Mouse (Mus musculus): ENCODE results near the gene Arrb1.

The Arrb1 gene

GRCm38 (mm10) chr7:99579491-99580190, 44.4 kb downstream of the Arrb1 start:
- DNase-seq (ENCODE audit: low read depth): no peak

DNA sequence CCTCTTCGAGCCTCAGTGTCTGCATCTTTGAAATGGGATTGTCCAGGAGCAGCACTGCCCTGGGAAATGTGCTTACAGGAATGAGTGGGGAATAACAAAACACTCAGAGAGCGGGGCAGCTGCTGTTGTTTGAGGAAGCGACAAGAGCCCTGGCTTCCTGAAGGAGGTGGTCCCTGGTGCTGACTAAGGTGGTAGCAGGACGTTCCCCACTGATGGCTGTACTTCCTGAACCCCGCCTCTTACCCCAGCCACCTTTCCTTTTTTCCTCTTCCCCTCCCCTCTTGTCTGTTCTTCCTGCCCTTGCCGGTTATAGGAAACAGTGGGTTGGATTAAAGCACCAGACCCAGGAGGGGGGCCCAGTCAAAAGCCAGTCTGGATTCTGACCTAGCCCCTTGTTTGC, 45.0 kb downstream of the Arrb1 start:
- no peak for DNase-seq (ENCODE audit: low read depth)

GRCm38 (mm10) chr7:99582306-99582705, 47.0 kb downstream of the Arrb1 start:
- DNase-seq (ENCODE audit: low read depth): no peak

GRCm38 (mm10) chr7:99582867-99583266, 47.6 kb downstream of the Arrb1 start:
- DNase-seq (ENCODE audit: low read depth): no peak

DNA sequence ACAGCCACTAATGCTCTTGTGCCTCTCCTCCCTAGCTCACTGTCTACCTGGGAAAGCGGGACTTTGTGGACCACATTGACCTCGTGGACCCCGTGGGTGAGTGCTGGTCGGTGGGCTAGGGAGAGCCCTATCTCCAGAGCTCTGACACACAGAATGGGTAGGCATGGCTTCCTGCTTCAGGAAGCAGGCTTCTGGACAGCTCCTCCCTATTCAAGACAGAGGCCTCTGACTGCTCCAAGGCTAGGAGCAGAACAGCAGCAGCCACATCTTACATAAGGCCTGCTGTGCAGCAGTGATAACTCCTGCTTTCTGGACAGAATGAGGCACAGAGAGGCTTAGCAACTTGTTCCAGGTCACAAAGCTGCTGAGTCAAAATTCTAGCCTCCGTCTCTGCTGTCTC, 48.4 kb downstream of the Arrb1 start:
- DNase-seq (ENCODE audit: low read depth): no peak

GRCm38 (mm10) chr7:99585976-99586375, 50.7 kb downstream of the Arrb1 start:
- DNase-seq (ENCODE audit: low read depth): no peak

GRCm38 (mm10) chr7:99590064-99590463, 54.8 kb downstream of the Arrb1 start:
- peak; percentile 12 for DNase-seq (ENCODE audit: low read depth)

GRCm38 (mm10) chr7:99590646-99591045, 55.4 kb downstream of the Arrb1 start:
- no peak for DNase-seq (ENCODE audit: low read depth)

- DNase-seq (ENCODE audit: low read depth): no peak
Measured at GRCm38 (mm10) chr7:99592669-99593068, 57.4 kb downstream of the Arrb1 start.

DNA sequence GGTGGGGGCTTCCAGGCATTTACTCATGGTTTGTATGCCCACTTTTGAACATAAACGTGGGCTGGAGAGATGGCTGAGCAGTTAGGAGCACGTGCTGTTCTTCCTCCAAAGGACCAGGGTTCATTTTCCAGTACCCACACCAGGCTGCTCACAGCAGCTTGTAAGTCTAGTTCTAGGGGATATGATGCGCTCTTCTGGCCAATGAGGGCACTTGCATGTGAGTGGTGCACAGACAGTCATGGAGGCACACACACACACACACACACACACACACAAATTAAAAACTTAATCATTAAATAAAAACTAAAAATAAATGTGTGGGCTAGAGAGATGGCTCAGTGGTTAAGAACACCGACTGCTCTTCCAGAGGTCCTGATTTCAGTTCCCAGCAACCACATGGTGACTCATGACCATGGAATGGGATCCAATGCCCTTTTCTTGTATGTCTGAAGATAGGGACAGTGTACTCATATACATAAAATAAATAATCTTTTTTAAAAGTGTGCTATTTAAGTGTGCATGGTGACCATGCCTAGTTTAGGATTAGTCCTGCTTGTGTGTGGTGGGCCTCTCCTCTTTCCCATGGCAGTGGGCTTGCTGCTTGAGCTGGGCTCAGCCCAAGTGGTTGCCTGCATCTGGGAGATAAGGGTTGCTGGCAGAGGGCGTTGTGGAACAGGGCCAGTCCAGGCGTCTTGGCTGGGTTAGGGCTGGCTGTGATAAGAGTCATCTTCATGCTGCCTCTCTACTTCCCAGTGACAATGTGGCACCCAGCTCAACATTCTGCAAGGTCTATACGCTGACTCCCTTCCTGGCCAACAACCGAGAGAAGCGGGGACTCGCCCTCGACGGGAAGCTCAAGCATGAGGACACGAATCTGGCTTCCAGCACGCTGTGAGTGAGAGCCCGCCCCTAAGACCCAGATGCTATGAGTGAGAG, 58.9 kb downstream of the Arrb1 start:
- no peak for DNase-seq (ENCODE audit: low read depth)

DNA sequence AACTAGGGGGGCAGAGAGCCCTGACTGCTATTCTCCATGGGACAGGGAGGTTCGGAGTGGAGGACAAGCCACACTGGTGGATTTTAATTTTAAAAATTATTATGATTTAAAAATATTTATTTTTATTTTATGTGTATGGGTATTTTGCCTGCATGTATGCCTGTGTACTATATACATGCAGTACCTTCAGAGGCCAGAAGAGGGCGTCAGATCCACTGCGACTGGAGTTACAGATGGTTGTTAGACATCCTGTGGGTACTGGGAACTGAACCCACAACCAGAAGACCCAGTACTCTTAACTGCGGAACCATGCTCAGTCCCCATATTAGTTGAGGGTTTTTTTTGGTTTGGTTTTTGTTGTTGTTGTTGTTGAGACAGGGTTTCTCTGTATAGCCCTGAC, 63.5 kb downstream of the Arrb1 start:
- DNase-seq (ENCODE audit: low read depth): no peak

DNA sequence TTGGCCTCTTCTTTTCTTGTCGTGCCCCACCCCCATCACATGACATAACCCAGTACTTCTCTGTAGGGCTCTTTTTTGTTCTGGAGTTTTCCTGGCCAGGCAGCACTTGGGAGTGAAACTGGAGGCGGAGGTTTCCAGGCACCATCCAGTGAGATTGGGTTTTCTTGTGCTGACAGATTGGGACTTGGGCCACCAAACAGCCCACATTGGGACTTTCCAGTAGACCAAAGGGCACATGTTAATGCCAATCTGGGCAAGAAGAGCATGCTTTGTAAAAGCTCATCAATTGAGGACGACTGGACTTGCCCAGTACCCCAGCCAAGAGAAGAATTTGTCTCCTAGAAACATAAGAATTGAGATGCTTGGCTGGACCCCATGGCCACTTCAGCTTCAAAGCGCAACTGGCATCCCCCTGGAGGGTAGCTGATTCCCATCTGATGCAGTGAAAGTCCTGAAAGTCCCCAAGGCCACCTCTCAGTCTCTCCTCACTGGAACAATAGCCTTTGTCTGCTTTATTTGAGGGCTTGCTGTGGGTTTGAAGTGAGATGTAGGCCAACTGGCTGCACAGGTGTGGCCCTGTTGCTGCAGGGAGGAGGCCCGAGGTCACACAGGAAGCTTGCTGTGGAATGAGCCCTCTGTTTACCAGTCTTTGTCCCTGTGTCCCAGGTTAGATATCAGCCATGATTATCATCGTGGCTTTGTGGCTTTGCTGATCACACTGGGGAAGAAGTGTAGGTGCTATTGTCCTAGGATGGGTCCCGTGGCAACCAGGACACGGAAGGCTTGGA, 68.8 kb downstream of the Arrb1 start:
- no peak for DNase-seq (ENCODE audit: low read depth)

DNA sequence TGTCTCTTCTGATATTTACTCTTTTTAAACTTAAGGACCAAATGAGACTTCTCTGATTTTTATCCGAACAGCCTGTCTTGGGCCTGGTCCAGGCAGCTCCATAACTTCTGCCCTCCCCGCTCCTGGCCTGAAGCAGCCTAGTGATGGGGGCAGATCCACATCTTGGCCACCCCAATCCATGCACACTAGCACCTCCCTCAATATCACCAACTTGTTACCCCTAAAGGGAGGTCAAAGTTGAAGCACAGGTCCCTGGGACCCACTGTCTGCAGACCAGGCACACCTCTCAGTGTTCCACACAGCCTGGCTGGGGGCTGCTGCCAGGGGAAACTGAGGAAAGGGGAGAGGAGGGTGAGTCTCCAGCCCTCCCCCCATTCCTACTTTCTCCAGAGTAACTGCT, 69.8 kb downstream of the Arrb1 start:
- DNase-seq (ENCODE audit: low read depth): no peak

DNA sequence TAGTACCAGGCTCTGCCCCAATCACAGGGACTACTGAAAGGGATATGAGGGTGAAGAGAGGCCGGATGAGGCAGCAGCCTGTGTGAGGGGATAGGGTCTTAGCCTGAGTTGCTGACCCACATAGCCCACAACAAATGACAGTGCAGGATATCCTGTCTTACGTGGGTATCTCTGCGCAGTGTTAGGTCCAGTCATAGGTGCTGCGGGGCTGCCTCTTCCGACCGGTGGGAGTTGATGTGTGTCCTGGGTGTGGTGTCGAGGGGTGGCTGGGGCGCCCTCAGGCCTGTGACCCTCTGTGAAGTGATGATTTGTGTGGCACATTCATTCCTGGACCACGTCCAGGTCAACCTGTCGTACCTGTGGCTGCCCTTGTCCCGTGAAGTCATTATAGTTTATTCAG, 71.0 kb downstream of the Arrb1 start:
- DNase-seq (ENCODE audit: low read depth): no peak

DNA sequence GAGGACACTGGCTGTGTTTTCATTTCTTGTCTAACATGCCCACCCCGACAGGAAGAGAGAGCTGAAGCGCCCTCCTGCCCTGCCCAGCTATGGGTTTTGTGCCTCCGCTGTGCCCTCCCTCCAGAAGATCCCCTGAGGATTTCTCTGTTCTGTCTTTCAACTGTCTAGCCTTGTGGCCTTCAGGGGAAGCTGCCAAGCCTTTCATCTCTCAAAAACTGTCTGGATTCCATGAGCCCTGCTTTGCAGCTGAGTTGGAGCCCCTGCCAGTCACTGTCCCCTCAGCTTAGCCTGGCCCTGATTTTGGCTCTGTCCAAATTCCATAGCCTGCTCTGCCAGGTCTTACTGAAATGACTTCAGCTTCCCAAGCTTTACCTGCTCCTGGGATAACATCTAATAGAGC, 71.5 kb downstream of the Arrb1 start:
- DNase-seq (ENCODE audit: low read depth): no peak

- no peak for DNase-seq (ENCODE audit: low read depth)
Measured at GRCm38 (mm10) chr7:99607632-99608031, 72.4 kb downstream of the Arrb1 start.

GRCm38 (mm10) chr7:99618264-99618663, 83.0 kb downstream of the Arrb1 start:
- no peak for DNase-seq (ENCODE audit: low read depth)

DNA sequence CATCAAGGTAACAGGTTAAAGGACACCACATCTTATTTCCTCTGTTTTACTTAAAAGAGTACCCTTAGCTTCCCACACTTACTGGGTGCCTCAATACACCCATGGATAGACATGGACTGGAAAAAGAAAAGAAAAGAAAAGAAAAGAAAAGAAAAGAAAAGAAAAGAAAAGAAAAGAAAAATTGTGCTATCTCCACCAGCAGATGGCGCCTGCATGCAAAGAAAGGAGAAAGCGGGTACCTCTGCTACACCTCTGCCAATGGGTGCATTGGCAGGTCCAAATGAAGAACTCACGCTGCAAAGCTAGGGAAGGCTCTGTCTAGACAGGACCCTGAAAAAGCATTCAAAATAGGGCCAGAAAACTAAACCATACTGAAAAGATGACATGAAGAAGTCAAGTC, 83.6 kb downstream of the Arrb1 start:
- no peak for DNase-seq (ENCODE audit: low read depth)

- DNase-seq (ENCODE audit: low read depth): peak; percentile 22
Measured at GRCm38 (mm10) chr7:99625722-99626375, 90.6 kb downstream of the Arrb1 start.

DNA sequence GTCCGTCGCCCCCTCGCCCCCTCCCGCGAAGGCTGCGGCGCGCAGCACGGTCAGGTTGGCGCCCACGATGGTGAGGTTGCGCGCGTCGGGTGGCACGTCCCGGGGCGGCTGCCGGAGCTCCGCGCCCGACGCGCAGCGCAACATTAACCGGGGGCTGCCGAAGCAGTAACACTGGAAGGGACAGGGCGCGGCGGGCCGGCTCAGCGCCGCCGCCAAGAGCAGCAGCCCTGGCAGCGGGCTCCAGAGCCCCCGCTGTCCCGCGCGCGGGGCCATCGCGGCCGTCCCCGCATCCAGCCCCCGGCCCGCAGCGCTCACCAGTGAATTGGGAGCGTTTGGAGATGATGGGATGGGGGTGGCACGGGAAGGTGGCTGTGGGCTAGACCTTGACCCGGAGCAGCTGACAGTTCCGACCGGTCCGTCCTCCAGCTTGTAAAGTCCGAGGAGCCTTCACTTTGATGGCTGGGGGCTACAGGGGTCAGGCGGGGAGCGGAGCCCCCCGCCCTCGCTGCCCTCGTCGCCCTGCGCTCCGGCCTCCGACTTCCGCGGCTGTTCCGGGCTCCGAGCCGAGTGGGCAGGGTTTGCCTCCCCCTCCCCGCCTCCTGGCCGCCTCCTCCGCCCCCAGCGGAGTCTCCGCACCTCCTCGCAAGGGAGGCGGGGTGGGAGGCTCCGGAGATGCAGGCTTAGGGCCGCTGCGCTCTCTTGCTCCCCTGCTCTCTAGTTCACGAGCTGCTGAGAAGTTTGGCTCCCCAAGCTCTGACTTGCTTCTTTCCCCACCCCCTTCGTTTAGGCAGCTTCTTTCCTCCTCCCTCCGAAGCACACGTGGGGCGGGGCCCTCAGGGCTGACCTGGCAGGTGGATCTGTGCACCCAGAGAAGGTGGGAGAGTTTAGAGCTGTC, 91.4 kb downstream of the Arrb1 start, which contains the start of gene Tpbgl:
TSS of gene Tpbgl (minus strand) at position 728 of the 895 bp plus-strand sequence.
- DNase-seq (ENCODE audit: low read depth): no peak

GRCm38 (mm10) chr7:99627366-99627765, 92.1 kb downstream of the Arrb1 start:
- DNase-seq (ENCODE audit: low read depth): no peak
